Mouse (Mus musculus) urinary bladder, postnatal 25 days (tissue): ENCODE measurements at regions not wholly inside any gene's neighbourhood (a gene's known extent, or its start where the extent isn't known, plus 50 kb on each side); places are given as distances from the start of the nearest gene placed in this dataset.

Experiments
- DNase-seq: peaks from one replicate; pipeline ENCODE4 v3.0.0; 2022; ENCODE audit warnings: low spot score

DNA sequence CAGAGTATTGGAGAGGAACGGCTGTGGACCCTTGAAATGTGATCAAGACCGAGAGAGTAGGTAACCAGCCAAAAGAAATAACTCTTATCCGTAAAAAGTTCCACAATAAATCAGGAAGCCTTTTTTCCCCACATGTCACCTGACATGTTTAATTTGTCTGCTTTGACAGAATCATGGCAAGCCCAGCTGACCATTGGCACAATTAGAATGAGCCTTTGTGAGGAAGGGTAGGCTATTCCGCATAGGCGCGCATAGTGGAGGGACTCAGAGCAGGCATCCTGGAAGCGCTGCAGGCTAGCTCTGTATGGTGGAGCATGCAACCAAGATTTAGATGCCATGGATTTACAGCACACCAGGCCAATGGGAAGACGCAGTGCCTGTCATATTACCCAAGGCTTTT, 316.5 kb upstream of the Npvf start:
- DNase-seq: no peak

GRCm38 (mm10) chr6:50972268-50972667, 318.0 kb upstream of the Npvf start:
- no peak for DNase-seq

- DNase-seq: no peak
Observed at GRCm38 (mm10) chr6:50973231-50973654, 319.0 kb upstream of the Npvf start.

- no peak for DNase-seq
Observed at GRCm38 (mm10) chr6:50973815-50974214, 319.6 kb upstream of the Npvf start.

- no peak for DNase-seq
Observed at GRCm38 (mm10) chr6:50974961-50975360, 320.7 kb upstream of the Npvf start.

- no peak for DNase-seq
Observed at GRCm38 (mm10) chr6:50976973-50977372, 322.7 kb upstream of the Npvf start.

- DNase-seq: no peak
Observed at GRCm38 (mm10) chr6:50977381-50977780, 323.1 kb upstream of the Npvf start.

DNA sequence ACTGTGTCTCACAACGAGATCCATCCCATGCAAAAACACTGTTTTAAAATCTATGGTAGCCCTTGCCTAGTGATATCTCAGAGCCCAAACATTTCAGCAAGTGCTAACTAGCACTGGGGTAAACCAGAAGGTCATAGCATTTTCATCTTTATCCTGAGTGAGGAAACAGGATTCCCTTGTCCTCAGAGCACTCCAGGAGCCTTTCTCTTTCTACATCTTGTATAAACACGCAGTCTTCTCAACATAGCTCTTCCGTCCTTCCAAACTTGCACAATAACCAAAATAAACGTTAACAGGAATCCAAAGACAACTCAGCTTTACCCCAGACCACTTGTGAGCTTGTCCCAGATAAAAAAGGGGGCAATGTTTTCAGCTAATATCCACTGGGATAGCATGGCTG, 323.8 kb upstream of the Npvf start:
- no peak for DNase-seq

DNA sequence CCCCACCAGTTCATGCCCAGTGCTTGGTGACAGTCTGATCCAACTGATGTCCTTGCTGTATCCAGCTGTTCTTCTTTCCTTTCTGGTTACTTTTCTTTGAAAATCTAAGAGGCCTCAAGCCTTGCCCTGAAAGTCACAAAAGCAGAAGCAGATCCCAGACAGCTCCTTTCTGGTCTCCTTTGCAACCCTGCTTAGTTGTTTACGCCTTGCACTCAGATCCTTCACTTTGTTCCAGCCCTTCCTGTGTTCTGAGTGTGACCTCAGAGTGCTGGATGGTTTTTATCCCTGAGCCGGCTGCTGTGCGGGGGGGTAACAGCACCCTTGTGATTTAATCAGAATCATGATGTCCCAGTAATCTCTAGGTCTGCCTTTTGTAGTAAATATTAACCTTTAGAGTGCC, 324.3 kb upstream of the Npvf start:
- no peak for DNase-seq

GRCm38 (mm10) chr6:50979764-50980163, 325.5 kb upstream of the Npvf start:
- DNase-seq: no peak

GRCm38 (mm10) chr6:50980311-50980710, 326.1 kb upstream of the Npvf start:
- no peak for DNase-seq

DNA sequence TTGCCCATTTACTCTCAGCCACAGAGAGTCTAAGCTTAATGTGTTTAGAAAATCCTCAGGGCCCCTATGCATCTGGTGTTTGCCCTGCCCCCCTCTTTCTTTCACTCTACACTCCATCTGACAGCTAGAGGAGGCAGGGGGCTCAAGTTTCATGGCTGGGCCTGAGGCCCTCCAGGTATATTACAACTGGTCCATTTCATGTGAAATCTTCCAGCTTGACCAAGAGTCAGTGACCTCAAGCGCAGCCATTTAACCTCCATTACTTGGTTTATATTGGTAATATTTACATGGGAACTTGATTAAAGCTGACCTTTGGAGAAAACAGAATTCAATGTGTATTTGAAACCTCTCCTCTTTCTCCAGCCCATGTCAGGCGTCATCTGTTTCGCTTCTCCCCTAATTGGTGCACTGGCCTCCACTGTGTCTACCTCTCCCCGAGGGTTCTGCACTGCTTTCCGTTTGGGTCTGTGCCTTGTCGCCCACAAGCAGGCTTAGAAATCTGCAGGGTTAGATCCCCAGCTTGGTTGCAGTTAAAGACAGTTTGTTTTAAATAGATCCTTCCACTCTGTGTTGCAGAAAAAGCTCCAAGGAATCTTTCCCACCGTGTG, 327.6 kb upstream of the Npvf start:
- DNase-seq: no peak

DNA sequence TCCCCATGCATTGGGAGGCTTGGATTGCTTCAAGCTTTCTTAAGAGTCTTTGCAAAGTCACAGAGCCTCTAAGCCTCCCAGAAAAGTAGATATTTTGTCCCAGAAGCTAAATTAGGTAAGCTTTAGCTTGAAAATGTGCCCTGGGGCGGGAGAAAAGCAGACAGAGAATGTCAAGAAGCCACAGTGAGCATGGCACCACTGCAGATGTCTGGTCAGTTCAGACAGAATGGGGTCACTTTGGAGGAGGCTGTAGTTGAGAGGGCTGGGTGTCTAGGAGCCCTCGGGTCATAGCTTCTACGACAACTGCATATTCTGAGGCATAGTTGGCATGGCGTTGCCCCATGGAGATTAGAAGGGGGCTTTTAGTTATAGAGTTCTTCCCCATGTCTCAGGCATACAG, 328.6 kb upstream of the Npvf start:
- DNase-seq: no peak

GRCm38 (mm10) chr6:50983511-50984099, 329.4 kb upstream of the Npvf start:
- no peak for DNase-seq

GRCm38 (mm10) chr6:50984157-50984905, 330.1 kb upstream of the Npvf start:
- DNase-seq: no peak

GRCm38 (mm10) chr6:50986270-50986924, 332.2 kb upstream of the Npvf start:
- DNase-seq: no peak

DNA sequence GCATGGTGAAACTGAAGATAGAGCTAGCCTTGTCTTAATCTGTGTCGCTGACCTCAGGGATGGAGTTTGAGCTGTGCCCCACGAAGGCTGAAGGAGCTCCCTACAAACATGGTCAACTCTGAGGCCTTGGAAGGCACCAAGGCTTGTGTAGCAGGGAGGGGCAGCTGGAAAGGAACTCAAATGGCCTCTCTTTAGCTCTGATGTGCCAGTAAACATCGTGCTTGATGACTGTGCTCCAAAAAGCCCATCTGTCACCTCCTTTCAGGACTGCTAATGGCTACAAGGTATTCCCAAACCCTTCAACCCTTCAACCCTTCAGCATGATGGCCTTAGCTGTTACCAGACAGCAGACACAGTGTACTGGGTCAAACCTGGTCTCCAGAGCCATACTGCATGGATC, 334.3 kb upstream of the Npvf start:
- DNase-seq: no peak

DNA sequence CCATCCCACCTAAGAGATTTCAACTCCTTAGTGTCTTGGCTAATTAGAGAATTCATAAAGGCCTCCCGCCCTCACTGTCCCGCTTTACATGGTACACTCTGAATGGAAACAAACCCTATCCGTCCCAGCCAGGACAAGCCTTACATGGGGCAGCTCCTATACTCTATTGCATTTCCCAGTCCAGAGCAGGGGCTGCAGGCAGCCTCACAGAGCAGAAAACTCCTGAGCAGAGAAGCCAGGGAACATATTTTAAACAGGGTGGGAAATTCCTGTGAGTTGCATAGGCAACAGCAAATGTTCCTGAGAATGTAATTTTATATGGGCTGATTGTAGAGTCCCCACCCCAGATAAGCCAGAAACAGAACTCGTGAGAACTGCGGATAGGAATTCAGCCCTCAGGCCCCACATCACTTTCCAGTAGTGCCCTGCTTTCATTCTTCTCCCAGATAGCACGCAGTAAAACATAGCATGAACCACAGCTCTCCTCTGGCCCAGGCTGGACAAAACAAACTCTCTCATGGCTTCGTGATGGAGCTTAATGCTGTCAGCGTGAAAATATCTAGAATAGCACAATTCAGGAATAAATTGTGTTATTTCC, 337.4 kb upstream of the Npvf start:
- DNase-seq: no peak

DNA sequence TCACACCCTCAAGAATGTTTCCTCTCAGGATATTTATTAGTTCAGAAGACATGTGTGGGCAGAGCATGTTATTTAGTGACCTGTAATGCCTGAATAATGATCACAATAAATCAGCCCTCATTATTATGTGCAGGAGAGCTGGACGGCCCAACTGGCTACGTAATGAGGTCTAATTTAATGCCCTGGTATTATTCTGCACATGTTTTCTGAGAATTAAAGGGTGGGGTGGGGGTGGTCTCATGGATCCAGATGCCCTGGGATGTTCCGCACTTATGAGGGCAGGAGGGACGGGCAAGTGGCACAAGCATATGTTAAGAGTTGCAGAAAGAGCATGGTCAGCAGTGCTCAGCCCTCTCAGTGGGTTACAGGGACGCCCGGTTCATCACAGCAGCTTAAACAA, 339.7 kb upstream of the Npvf start:
- DNase-seq: no peak

DNA sequence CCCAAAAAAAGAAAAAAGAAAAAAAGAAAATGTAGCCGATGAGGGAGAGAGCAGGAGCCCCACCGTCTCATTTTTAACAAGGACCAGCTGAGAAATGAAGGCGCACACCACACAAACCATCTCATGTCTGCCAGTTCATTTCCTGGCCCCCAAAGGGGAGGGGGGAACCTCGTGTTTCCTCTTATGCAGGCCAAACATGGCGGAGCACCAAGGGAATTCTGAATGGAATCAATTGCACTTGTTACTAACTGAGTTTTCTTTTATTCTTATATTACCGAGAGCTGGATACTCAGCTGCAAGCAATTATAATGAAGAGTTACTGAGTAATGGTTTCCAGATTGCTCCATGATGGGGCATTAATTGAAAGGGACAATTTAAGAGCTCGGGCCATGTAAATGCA, 348.5 kb upstream of the Npvf start:
- no peak for DNase-seq

- no peak for DNase-seq
Observed at GRCm38 (mm10) chr6:51006074-51006591, 351.9 kb upstream of the Npvf start.
